Mouse (Mus musculus) embryonic fibroblast, embryonic 13.5 days (primary cell): ENCODE results near the gene Arap2.

Source experiments
- CTCF ChIP-seq: IDR thresholded peaks from 2 replicates; pipeline ENCODE4 v1.5.1; 2011; ENCODE audit warnings: mild to moderate bottlenecking, control low read depth, low read length, moderate library complexity, borderline replicate concordance; ENCODE audit not compliant: insufficient read depth
- POLR2A ChIP-seq: IDR thresholded peaks from 2 replicates; pipeline ENCODE4 v1.6.1; 2011; ENCODE audit warnings: low read depth, mild to moderate bottlenecking, control low read depth, low read length, moderate library complexity

- TF ChIP-seq POLR2A: no peak
- TF ChIP-seq CTCF: no peak
These were observed 12.7 kb upstream of the Arap2 start for GRCm38 (mm10) chr5:62778682-62779081.
